Mouse (Mus musculus): ENCODE data around the gene Pttg1ip.

GRCm38 (mm10) chr10:77634016-77634415 is 52.5 kb downstream of the Pttg1ip start:
- no peak for TF ChIP-seq CTCF (IDR thresholded peaks at IDR 0.05; ENCODE audit: control insufficient read depth, insufficient read depth, insufficient replicate concordance, low read depth, low read length)
- no peak for TF ChIP-seq POLR2A (IDR thresholded peaks at IDR 0.05; ENCODE audit: control insufficient read depth, low read depth, low read length)

Data from testis, adult 2 months (tissue).